Mouse (Mus musculus): ENCODE results near the gene H2al1j. TPM values are rescaled to one million over a fixed set of nuclear protein-coding genes. Genes with fewer than 3 reads are reported as not detected.
"Not testable (repeated sequence)": the region's sequence is repeated elsewhere in the genome, so short reads cannot be mapped to it uniquely, and the experiment has no call there.

The H2al1j gene
- not detected for total RNA-seq (2022)

GRCm38 (mm10) chrX:11327522-11327921 lies at the start of gene H2al1j:
Gene H2al1j, plus strand, starts transcription at chrX:11327822.
- DNase-seq (ENCODE audit: low spot score in 2 of 2) = not testable (repeated sequence)

GRCm38 (mm10) chrX:11280741-11281140 lies 46.9 kb upstream of the H2al1j start:
- DNase-seq (ENCODE audit: low spot score in 2 of 2) = no peak

- DNase-seq (ENCODE audit: low spot score in 2 of 2) = no peak
These were observed 39.2 kb upstream of the H2al1j start for GRCm38 (mm10) chrX:11288306-11288882.

GRCm38 (mm10) chrX:11289244-11289643 lies 38.4 kb upstream of the H2al1j start:
- DNase-seq (ENCODE audit: low spot score in 2 of 2) = no peak

DNA sequence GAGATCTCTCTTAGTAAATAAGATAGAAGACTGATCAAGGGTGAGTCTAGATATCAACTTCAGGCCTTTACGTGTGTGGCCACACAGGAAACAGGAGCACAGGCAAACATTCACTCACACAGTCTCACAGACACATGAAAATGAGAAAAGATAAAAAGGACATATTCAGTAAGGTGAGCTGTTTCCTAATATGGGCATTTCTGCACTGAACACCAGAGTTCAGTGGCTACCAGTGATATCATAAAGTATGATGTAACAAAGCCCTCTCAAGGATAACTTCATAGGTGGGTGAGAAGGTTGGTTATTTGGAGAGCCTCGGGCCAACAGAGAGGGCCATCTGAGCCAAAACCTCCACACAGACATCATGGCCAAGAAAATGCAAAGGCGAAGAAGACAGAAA lies 28.7 kb upstream of the H2al1j start, which contains the start of gene H2al1a:
TSS of gene H2al1a (plus strand) at position 301 of the 400 bp plus-strand sequence.
- not testable (repeated sequence) for DNase-seq (ENCODE audit: low spot score in 2 of 2)

DNA sequence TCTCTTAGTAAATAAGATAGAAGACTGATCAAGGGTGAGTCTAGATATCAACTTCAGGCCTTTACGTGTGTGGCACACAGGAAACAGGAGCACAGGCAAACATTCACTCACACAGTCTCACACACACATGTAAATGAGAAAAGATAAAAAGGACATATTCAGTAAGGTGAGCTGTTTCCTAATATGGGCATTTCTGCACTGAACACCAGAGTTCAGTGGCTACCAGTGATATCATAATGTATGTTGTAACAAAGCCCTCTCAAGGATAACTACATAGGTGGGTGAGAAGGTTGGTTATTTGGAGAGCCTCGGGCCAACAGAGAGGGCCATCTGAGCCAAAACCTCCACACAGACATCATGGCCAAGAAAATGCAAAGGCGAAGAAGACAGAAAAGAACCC lies 25.5 kb upstream of the H2al1j start, which contains the start of gene H2al1b:
TSS of gene H2al1b (plus strand) at position 301 of the 400 bp plus-strand sequence.
- DNase-seq (ENCODE audit: low spot score in 2 of 2) = not testable (repeated sequence)

DNA sequence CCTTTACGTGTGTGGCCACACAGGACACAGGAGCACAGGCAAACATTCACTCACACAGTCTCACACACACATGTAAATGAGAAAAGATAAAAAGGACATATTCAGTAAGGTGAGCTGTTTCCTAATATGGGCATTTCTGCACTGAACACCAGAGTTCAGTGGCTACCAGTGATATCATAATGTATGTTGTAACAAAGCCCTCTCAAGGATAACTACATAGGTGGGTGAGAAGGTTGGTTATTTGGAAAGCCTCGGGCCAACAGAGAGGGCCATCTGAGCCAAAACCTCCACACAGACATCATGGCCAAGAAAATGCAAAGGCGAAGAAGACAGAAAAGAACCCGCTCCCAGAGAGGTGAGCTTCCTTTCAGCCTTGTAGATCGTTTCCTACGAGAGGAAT lies 22.3 kb upstream of the H2al1j start, which contains the start of gene H2al1c:
TSS of gene H2al1c (plus strand) at position 301 of the 400 bp plus-strand sequence.
- not testable (repeated sequence) for DNase-seq (ENCODE audit: low spot score in 2 of 2)

- not testable (repeated sequence) for DNase-seq (ENCODE audit: low spot score in 2 of 2)
These were observed 19.1 kb upstream of the H2al1j start, which contains the start of gene H2al1d for GRCm38 (mm10) chrX:11308524-11308923. Gene H2al1d, plus strand, starts transcription at chrX:11308824.

GRCm38 (mm10) chrX:11311634-11312033 lies 16.0 kb upstream of the H2al1j start, which contains the start of gene H2al1e:
Gene H2al1e, plus strand, starts transcription at chrX:11311934.
- DNase-seq (ENCODE audit: low spot score in 2 of 2) = not testable (repeated sequence)

- DNase-seq (ENCODE audit: low spot score in 2 of 2) = not testable (repeated sequence)
These were observed 12.8 kb upstream of the H2al1j start, which contains the start of gene H2al1f for GRCm38 (mm10) chrX:11314858-11315257. Gene H2al1f, plus strand, starts transcription at chrX:11315158.

DNA sequence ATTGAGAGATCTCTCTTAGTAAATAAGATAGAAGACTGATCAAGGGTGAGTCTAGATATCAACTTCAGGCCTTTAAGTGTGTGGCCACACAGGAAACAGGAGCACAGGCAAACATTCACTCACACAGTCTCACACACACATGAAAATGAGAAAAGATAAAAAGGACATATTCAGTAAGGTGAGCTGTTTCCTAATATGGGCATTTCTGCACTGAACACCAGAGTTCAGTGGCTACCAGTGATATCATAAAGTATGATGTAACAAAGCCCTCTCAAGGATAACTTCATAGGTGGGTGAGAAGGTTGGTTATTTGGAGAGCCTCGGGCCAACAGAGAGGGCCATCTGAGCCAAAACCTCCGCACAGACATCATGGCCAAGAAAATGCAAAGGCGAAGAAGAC lies 9.7 kb upstream of the H2al1j start, which contains the start of gene H2al1g:
TSS of gene H2al1g (plus strand) at position 301 of the 400 bp plus-strand sequence.
- not testable (repeated sequence) for DNase-seq (ENCODE audit: low spot score in 2 of 2)

DNA sequence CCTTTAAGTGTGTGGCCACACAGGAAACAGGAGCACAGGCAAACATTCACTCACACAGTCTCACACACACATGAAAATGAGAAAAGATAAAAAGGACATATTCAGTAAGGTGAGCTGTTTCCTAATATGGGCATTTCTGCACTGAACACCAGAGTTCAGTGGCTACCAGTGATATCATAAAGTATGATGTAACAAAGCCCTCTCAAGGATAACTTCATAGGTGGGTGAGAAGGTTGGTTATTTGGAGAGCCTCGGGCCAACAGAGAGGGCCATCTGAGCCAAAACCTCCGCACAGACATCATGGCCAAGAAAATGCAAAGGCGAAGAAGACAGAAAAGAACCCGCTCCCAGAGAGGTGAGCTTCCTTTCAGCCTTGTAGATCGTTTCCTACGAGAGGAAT lies 6.4 kb upstream of the H2al1j start, which contains the start of gene H2al1h:
TSS of gene H2al1h (plus strand) at position 301 of the 400 bp plus-strand sequence.
- not testable (repeated sequence) for DNase-seq (ENCODE audit: low spot score in 2 of 2)

GRCm38 (mm10) chrX:11324359-11324758 lies 3.3 kb upstream of the H2al1j start, which contains the start of gene H2al1i:
Gene H2al1i, plus strand, starts transcription at chrX:11324659.
- DNase-seq (ENCODE audit: low spot score in 2 of 2) = not testable (repeated sequence)

GRCm38 (mm10) chrX:11345762-11346161 lies 18.1 kb downstream of the H2al1j start:
- DNase-seq (ENCODE audit: low spot score in 2 of 2) = no peak

GRCm38 (mm10) chrX:11346756-11347155 lies 19.1 kb downstream of the H2al1j start:
- no peak for DNase-seq (ENCODE audit: low spot score in 2 of 2)

- DNase-seq (ENCODE audit: low spot score in 2 of 2) = no peak
These were observed 33.2 kb downstream of the H2al1j start for GRCm38 (mm10) chrX:11360823-11361222.

GRCm38 (mm10) chrX:11361261-11361660 lies 33.6 kb downstream of the H2al1j start:
- no peak for DNase-seq (ENCODE audit: low spot score in 2 of 2)

- no peak for DNase-seq (ENCODE audit: low spot score in 2 of 2)
These were observed 36.3 kb downstream of the H2al1j start for GRCm38 (mm10) chrX:11363890-11364289.

DNA sequence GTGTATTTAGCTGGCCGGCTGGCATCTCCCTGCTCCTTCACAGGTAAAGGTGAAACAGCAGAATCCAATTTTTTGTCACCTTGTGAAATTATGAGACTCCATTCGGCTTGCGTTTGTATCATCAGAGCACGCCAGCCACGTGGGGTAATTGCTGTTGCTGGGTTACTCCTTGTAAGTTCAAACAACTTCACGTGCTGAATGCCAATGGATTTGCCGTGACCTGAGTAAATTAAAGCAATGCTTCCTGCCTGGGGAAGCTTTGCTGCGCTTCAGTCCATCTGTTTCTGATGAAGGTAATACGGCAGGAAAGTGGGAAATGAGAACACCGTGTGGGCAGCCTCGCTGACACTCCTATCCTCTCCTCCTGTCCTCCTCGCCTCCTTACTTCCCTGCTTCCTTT lies 37.5 kb downstream of the H2al1j start:
- no peak for DNase-seq (ENCODE audit: low spot score in 2 of 2)

All from gastrocnemius, adult 8-10 months (tissue).